Mouse (Mus musculus) lung, adult 2 months (tissue): Measurements from ENCODE around the gene Mrpl10.

Source experiments
- CTCF ChIP-seq: fragments of 200-500 bp; IDR thresholded peaks from 2 replicates; pipeline ENCODE4 v1.5.1; 2011; ENCODE audit warnings: mild to moderate bottlenecking, low read length, control low read depth; ENCODE audit not compliant: insufficient read depth
- POLR2A ChIP-seq: fragments of 200-500 bp; IDR thresholded peaks from 2 replicates; pipeline ENCODE4 v1.6.1; 2011; ENCODE audit warnings: low read depth, mild to moderate bottlenecking, control low read depth, low read length, borderline replicate concordance; ENCODE audit errors: extremely low read depth

DNA sequence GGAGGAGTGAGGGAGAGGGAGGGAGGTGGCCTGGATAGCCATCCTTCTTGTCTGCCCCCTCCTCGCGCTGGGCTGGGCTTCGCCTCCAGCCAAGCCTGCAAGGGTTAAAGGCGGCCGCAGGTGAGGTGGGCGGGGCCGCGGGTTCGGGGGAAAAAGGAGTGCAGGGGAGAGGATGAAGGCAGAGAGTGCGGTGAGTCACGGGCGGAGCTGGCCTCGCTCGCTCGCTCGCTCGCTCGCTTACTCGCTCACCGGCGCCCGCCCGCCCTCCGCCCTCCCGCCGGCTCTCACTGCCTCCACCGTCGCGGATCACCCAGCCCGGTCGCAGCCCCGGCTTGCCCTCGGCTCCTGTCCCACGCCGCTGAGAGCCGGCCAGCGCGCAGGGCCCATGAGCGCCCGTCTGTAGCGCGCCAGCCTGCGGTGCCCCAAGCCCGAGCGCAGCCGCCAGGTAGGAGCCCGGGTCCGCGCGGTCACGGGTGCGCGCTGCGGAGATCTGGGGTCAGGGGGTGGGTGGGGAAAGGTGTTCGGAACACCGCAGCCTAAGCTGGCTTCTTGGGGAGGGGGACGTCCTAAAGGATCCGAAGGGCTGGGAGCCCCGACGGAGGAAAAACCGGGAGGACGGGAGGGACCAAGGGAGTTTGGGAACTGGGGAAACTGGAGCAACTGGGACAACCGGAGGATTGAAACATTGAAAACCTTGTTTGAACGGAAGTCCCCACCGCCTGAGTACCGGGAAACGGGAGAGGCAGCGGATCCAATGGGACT is 22.6 kb upstream of the Mrpl10 start:
- TF ChIP-seq POLR2A (no peak), CTCF (no peak)
